Mouse (Mus musculus): ENCODE data around the gene Itga8. TPM values are rescaled to one million over a fixed set of nuclear protein-coding genes. Genes with fewer than 3 reads are reported as not detected.

The Itga8 gene
- total RNA-seq, 2 experiments from 2014 or later = 20.1 to 23.8 TPM

- no peak for DNase-seq (ENCODE audit: low spot score in 2 of 2)
Observed at GRCm38 (mm10) chr2:12092203-12092984, 209.3 kb downstream of the Itga8 start.

GRCm38 (mm10) chr2:12090993-12091392 is 210.7 kb downstream of the Itga8 start:
- no peak for DNase-seq (ENCODE audit: low spot score in 2 of 2)

GRCm38 (mm10) chr2:12085492-12085891 is 216.2 kb downstream of the Itga8 start:
- DNase-seq (ENCODE audit: low spot score in 2 of 2) = no peak

GRCm38 (mm10) chr2:12084341-12084740 is 217.4 kb downstream of the Itga8 start:
- DNase-seq (ENCODE audit: low spot score in 2 of 2) = no peak

- DNase-seq (ENCODE audit: low spot score in 2 of 2) = no peak
Observed at GRCm38 (mm10) chr2:12077266-12077891, 224.3 kb downstream of the Itga8 start.

GRCm38 (mm10) chr2:12065669-12066399 is 235.9 kb downstream of the Itga8 start:
- no peak for DNase-seq (ENCODE audit: low spot score in 2 of 2)

- no peak for DNase-seq (ENCODE audit: low spot score in 2 of 2)
Observed at GRCm38 (mm10) chr2:12060034-12060723, 241.5 kb downstream of the Itga8 start.

Other genes starting within 250 kb of the Itga8 start
- 10 to 100 TPM; 95.2 to 97.0 TPM for gene Mindy3, start 117.5 kb upstream of the Itga8 start, total RNA-seq (2021)

All from layer of hippocampus, adult 18-20 months (tissue).